Mouse (Mus musculus) hindbrain, embryonic 12.5 days (tissue): ENCODE data around the gene Ptpn6. TPM values are rescaled to one million over a fixed set of nuclear protein-coding genes. Genes with fewer than 3 reads are reported as not detected.

ENCODE experiments used
- ATAC-seq: fragments of 200-750 bp; cut with Nextera tagmentation; 2 replicates; pipeline ENCODE4 v1.8.0; 2017; ENCODE audit warnings: moderate TSS enrichment; ENCODE audit not compliant: low FRiP score
- H3K27ac ChIP-seq: fragments of 300-500 bp; sonication (generic); 2 replicates; pipeline ENCODE4 v1.5.1; 2016; ENCODE audit warnings: mild to moderate bottlenecking
- H3K27me3 ChIP-seq: fragments of 300-500 bp; sonication (generic); 2 replicates; pipeline ENCODE4 v1.6.1; 2016; ENCODE audit warnings: mild to moderate bottlenecking
- H3K36me3 ChIP-seq: fragments of 300-500 bp; sonication (generic); 2 replicates; pipeline ENCODE4 v1.6.1; 2016; ENCODE audit warnings: mild to moderate bottlenecking
- H3K4me1 ChIP-seq: fragments of 300-500 bp; sonication (generic); 2 replicates; pipeline ENCODE4 v1.6.1; 2016
- H3K4me2 ChIP-seq: fragments of 300-500 bp; sonication (generic); replicated peaks from 2 replicates; pipeline ENCODE4 v1.6.1; 2016; ENCODE audit warnings: mild to moderate bottlenecking
- H3K4me3 ChIP-seq: fragments of 300-500 bp; sonication (generic); 2 replicates; pipeline ENCODE4 v1.5.1; 2016; ENCODE audit warnings: mild to moderate bottlenecking
- H3K9ac ChIP-seq: fragments of 300-500 bp; sonication (generic); 2 replicates; pipeline ENCODE4 v1.6.1; 2016; ENCODE audit warnings: mild to moderate bottlenecking, moderate library complexity
- H3K9me3 ChIP-seq: fragments of 300-500 bp; sonication (generic); replicated peaks from 2 replicates; pipeline ENCODE4 v1.6.1; 2016; ENCODE audit warnings: mild to moderate bottlenecking
- WGBS: fragments of 180-500 bp; shearing (Covaris S2); methylation state at CpG from one replicate; pipeline ENCODE4 v1.1.7; 2016; 5-methylcytosine and 5-hydroxymethylcytosine counted together
- polyA plus RNA-seq: library from polyadenylated mRNA; unstranded; fragments of >200 nt; fragmentation: Nextera tagmentation; extraction: Ambion mirVana; gene quantifications from 2 replicates; pipeline ENCODE4 v1.2.1, GENCODE M21; 2016

The Ptpn6 gene
- polyA plus RNA-seq, 1 experiment from 2014 or later: 5.6 TPM

DNA sequence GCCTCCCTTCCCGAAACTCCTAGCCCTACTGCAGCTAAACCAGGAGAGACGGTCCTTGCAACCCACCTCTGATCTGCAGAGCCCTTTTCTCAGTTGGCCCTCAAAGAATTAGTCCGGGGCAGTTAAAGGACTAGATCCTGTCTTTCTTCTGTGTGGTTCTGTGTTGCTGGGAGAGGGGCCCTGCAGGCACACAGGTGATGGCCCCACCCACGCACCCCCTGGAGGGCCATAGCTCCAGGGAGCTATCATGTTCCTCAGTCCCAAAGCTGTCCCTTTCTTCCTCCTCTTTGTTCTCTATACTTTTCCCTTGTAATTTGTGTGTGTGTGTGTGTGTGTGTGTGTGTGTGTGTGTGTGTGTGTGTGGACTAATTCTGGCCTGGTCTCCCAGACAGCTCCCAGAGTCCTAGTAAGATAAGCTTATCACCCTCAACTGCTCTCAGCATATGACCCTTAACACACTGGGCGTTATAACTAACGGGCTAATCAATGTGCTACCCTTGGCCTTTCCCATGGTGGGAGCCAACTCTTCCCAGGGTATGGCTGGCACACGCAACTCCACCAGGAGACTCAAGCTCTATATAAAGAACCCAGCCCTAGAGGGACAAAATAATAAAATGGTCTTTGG lies 19.0 kb downstream of the Ptpn6 start:
- 69% methylated on average over 7 of the region's 7 CpGs for WGBS
- no peak overlapping the region for H3K27ac ChIP-seq
- peaks cover 34% of the 10 kb centered on the region for H3K36me3 ChIP-seq
- H3K27me3 ChIP-seq: no peaks in the 10 kb centered on the region
- peaks cover 3% of the 10 kb centered on the region; the same call in 1 of the 2 replicates for H3K4me1 ChIP-seq
- peak overlapping the region; percentile 27; the same call in 1 of the 2 replicates for H3K9ac ChIP-seq
- 0 out of 2 replicates have a peak overlapping the region, but pooled peaks have one; percentile 8 for H3K4me2 ChIP-seq
- H3K9me3 ChIP-seq: no peaks in the 10 kb centered on the region
- no peak for ATAC-seq
- H3K4me3 ChIP-seq: no peak overlapping the region

DNA sequence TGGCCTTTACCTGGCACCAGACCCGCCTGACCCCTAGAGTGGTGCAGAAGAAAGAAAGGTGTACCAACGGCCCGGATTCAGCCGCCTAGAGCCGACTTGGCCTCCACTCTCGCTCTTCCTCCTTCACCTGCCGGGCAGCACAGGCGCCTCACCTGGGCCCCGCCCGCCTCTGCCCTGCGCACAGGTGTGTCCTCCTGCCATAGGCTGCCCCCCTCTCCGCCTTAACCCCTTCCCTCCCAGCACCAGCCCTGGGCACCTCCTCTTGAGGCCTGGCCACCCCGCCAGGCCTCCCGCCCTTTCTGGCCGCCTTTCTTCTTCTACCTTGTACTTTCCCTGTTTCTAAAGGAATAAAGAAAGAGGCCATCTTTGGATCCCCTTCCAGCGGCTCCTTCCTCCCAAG lies 19.8 kb downstream of the Ptpn6 start:
- ATAC-seq: no peak
- Histone ChIP-seq H3K36me3 (peaks cover 42% of the 10 kb centered on the region), H3K4me2 (0 out of 2 replicates have a peak overlapping the region, but pooled peaks have one; percentile 8), H3K27ac (no peak overlapping the region), H3K9me3 (no peaks in the 10 kb centered on the region), H3K4me3 (peak overlapping the region; percentile 15; the same call in 1 of the 2 replicates), H3K27me3 (no peaks in the 10 kb centered on the region), H3K4me1 (peaks cover 7% of the 10 kb centered on the region), H3K9ac (0 out of 2 replicates have a peak overlapping the region, but pooled peaks have one; percentile 27)
- 61% methylated on average over 13 of the region's 16 CpGs for WGBS

- Histone ChIP-seq H3K4me2 (no peak overlapping the region), H3K4me3 (peak overlapping the region; percentile 15), H3K27ac (no peak overlapping the region), H3K4me1 (peaks cover 14% of the 10 kb centered on the region), H3K27me3 (no peaks in the 10 kb centered on the region), H3K9ac (no peak overlapping the region), H3K9me3 (no peaks in the 10 kb centered on the region), H3K36me3 (peaks cover 42% of the 10 kb centered on the region)
- 79% methylated on average over 13 of the region's 13 CpGs for WGBS
- no peak for ATAC-seq
Measured at GRCm38 (mm10) chr6:124717968-124718367, 20.5 kb downstream of the Ptpn6 start.

- no peaks in the 10 kb centered on the region for H3K27me3 ChIP-seq
- no peak overlapping the region for H3K27ac ChIP-seq
- no peaks in the 10 kb centered on the region for H3K9me3 ChIP-seq
- ATAC-seq: no peak
- H3K4me2 ChIP-seq: no peak overlapping the region
- H3K4me3 ChIP-seq: no peak overlapping the region
- H3K36me3 ChIP-seq: peaks cover 42% of the 10 kb centered on the region
- peaks cover 17% of the 10 kb centered on the region for H3K4me1 ChIP-seq
- 69% methylated on average over 20 of the region's 20 CpGs for WGBS
- H3K9ac ChIP-seq: no peak overlapping the region
Measured at GRCm38 (mm10) chr6:124716864-124717490, 21.5 kb downstream of the Ptpn6 start.

- Histone ChIP-seq H3K36me3 (peaks cover 41% of the 10 kb centered on the region), H3K27ac (no peak overlapping the region), H3K9ac (peak overlapping the region; percentile 92), H3K4me2 (peak overlapping the region; percentile 93), H3K4me1 (peaks cover 30% of the 10 kb centered on the region), H3K9me3 (no peaks in the 10 kb centered on the region), H3K27me3 (no peaks in the 10 kb centered on the region), H3K4me3 (peak overlapping the region; percentile 91)
- ATAC-seq: no peak
- 19% methylated on average over 11 of the region's 11 CpGs for WGBS
Measured at GRCm38 (mm10) chr6:124712918-124713317, 25.6 kb downstream of the Ptpn6 start.

GRCm38 (mm10) chr6:124711824-124712782 lies 26.4 kb downstream of the Ptpn6 start, which contains the start of the genes Emg1 and Phb2:
Gene Emg1 (minus strand): TSS chr6:124712178.
Gene Phb2 (plus strand): TSS chr6:124712336.
- H3K4me3 ChIP-seq: peak within 1 kb of the TSS; percentile 91
- H3K4me2 ChIP-seq: peak within 1 kb of the TSS; percentile 93
- under 1% methylated on average over 76 of the region's 76 CpGs for WGBS
- H3K27ac ChIP-seq: peak within 1 kb of the TSS; percentile 79
- ATAC-seq: peak; percentile 97
- no peaks in the 10 kb centered on the region for H3K9me3 ChIP-seq
- peak within 1 kb of the TSS; percentile 92 for H3K9ac ChIP-seq
- H3K27me3 ChIP-seq: no peaks in the 10 kb centered on the region
- peaks cover 30% of the 10 kb centered on the region for H3K4me1 ChIP-seq
- peaks cover 38% of the 10 kb centered on the region for H3K36me3 ChIP-seq

GRCm38 (mm10) chr6:124708289-124708889 lies 30.1 kb downstream of the Ptpn6 start:
- H3K36me3 ChIP-seq: peaks cover 33% of the 10 kb centered on the region
- 95% methylated on average over 10 of the region's 10 CpGs for WGBS

DNA sequence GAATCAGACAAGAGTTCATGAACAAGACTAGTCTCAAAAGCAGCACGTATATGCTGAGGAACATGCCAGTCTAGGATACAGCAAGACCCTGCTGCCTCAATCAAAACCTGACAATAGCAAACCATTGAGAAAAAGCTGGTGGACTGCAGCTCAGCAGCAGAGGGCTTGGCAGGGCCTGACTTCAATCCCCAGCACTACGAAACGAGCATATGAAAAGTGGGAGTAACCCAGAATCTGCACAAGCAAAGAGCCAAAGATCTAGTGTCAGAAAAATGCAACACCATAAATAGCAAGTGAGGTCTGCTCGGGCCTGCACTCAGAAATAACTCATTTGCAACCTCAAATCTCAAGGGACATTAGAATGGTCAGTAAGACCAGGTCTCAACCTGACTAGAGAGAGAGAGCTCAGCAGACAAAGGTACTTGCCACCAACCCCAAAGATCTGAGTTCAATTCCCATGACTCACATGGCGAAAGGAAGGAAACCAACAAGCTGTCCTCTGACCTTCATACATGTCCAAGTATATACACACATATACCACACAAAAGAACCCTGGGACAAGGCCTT lies 32.4 kb downstream of the Ptpn6 start:
- H3K9me3 ChIP-seq: no peaks in the 10 kb centered on the region
- no peak overlapping the region for H3K9ac ChIP-seq
- peaks cover 11% of the 10 kb centered on the region for H3K4me1 ChIP-seq
- no peaks in the 10 kb centered on the region for H3K27me3 ChIP-seq
- no peak overlapping the region for H3K27ac ChIP-seq
- H3K4me3 ChIP-seq: no peak overlapping the region
- ATAC-seq: no peak
- WGBS: 94% methylated on average over 5 of the region's 5 CpGs
- H3K4me2 ChIP-seq: no peak overlapping the region
- peaks cover 55% of the 10 kb centered on the region for H3K36me3 ChIP-seq

More at GRCm38 (mm10) chr6:124708289-124708889, 30.1 kb downstream of the Ptpn6 start:
- Histone ChIP-seq H3K27me3 (no peaks in the 10 kb centered on the region), H3K27ac (no peak overlapping the region), H3K4me1 (peaks cover 21% of the 10 kb centered on the region), H3K4me3 (no peak overlapping the region), H3K4me2 (no peak overlapping the region), H3K9ac (no peak overlapping the region), H3K9me3 (no peaks in the 10 kb centered on the region)
- ATAC-seq: no peak

DNA sequence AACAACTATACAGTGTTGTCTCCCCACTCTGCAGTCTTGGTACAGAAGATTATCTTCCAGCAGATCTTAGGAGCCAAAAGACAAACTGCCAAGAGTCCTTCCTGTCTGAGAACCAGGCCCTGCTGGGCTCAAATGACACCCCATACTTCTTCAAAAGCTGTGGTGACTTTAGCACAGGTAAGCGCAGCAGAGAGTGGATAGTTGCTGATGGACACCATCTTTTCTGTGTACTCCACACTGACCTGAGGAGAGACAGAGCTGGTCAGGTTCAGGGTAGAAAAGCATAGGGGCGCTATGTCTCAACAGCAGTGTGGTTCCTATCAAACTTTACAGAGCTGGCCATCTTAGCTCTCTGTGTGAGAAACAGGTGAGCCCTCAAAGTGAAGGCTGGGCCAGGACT lies 34.1 kb downstream of the Ptpn6 start:
- H3K4me3 ChIP-seq: no peak overlapping the region
- H3K36me3 ChIP-seq: peaks cover 66% of the 10 kb centered on the region
- H3K27ac ChIP-seq: no peak overlapping the region
- ATAC-seq: no peak
- no peaks in the 10 kb centered on the region for H3K27me3 ChIP-seq
- H3K4me2 ChIP-seq: no peak overlapping the region
- no peaks in the 10 kb centered on the region for H3K9me3 ChIP-seq
- no peaks in the 10 kb centered on the region for H3K4me1 ChIP-seq
- 92% methylated on average over 2 of the region's 2 CpGs for WGBS
- H3K9ac ChIP-seq: no peak overlapping the region

GRCm38 (mm10) chr6:124703789-124704188 lies 34.7 kb downstream of the Ptpn6 start:
- H3K9ac ChIP-seq: no peak overlapping the region
- H3K27me3 ChIP-seq: no peaks in the 10 kb centered on the region
- H3K4me1 ChIP-seq: no peaks in the 10 kb centered on the region
- H3K4me3 ChIP-seq: no peak overlapping the region
- no peak overlapping the region for H3K27ac ChIP-seq
- 77% methylated on average over 7 of the region's 7 CpGs for WGBS
- peaks cover 72% of the 10 kb centered on the region for H3K36me3 ChIP-seq
- no peak overlapping the region for H3K4me2 ChIP-seq
- H3K9me3 ChIP-seq: no peaks in the 10 kb centered on the region
- ATAC-seq: no peak

GRCm38 (mm10) chr6:124702784-124703103 lies 35.8 kb downstream of the Ptpn6 start:
- peak; percentile 57; the same call in 1 of the 2 replicates for ATAC-seq
- Histone ChIP-seq H3K27ac (no peak overlapping the region), H3K4me2 (no peak overlapping the region), H3K27me3 (no peaks in the 10 kb centered on the region), H3K4me3 (no peak overlapping the region), H3K36me3 (peaks cover 78% of the 10 kb centered on the region), H3K4me1 (no peaks in the 10 kb centered on the region), H3K9me3 (no peaks in the 10 kb centered on the region), H3K9ac (no peak overlapping the region)
- WGBS: 56% methylated on average over 3 of the region's 3 CpGs
